Comparison of ENCODE assay signal across 24 mouse cellular contexts in the genomic region with DNA sequence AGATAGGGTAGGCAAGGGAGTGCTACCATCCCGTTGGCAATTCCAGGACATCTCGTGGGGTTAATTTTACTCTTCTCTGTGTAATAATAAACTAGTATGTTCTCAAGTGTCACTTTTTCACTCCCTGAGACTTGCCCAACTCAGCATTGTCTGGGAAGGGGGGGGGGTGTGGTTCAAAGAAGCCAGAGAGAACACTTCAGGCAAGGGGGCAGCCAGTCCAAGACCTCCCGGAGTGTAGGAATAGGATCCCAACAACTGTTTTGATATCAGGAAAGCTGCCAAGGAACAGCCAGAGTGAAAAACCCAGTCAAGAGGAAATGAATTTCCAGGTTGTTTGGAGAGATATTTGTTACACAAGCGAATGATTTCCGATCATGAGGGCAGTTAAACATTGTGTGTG. TPM values are rescaled to one million over a fixed set of nuclear protein-coding genes. Genes with fewer than 3 reads are reported as not detected.
A peak's percentile ranks its signal among the peaks of the same experiment; 100 is the strongest.
DNase-seq lines count a peak whose midpoint lies in the region; ATAC-seq and TF ChIP-seq lines count a peak whose summit lies in the region.
"Had no signal": no experiment of that assay in that cellular context is flagged by ENCODE, and none has a peak within 500 bp of the region (broad histone marks: within the 10 kb centered on the region; RNA-seq: fewer than 3 reads in every experiment).

No protein-coding gene starts in this region.

- POLR2A ChIA-PET in Patski (lab: Charles Lee) = interaction anchor here (0.6 kb wide), 1 partner anchor 8 kb away, joined by 3 read pairs; no protein-coding TSS in a partner anchor

- no peaks in the 10 kb centered on the region; the same call in 1 of the 2 replicates for H3K4me1 ChIP-seq in kidney, adult 2 months (ENCODE audit: control insufficient read depth, insufficient read depth, low read length)
- H3K4me1 ChIP-seq in kidney, embryonic 16.5 days (ENCODE audit: insufficient read depth, low read length) = no peaks in the 10 kb centered on the region
- H3K4me1 ChIP-seq: embryonic facial prominence, embryonic 10.5 days; forebrain, embryonic 13.5 days; heart, embryonic 15.5 days had no signal

- intact Hi-C loops in left cerebral cortex, adult 2 months (cut with DNase I) = loop anchor here (5.0 kb wide), 1 partner anchor 33 kb away; the partner anchor contains the start of gene Ripply1
- intact Hi-C loops in heart, postnatal 14 days (cut with DNase I) = no loop called here

- TF ChIP-seq CTCF in Patski (IDR thresholded peaks at IDR 0.05) = no peak
- TF ChIP-seq CTCF in kidney, adult 2 months (conservative IDR thresholded peaks at IDR 0.05; ENCODE audit: insufficient read depth, insufficient read length, low read depth, low read length) = no peak
- no peak for TF ChIP-seq CTCF in left cerebral cortex, adult 2 months (IDR thresholded peaks at IDR 0.05)

- ATAC-seq in Patski = peak; percentile 62
- ATAC-seq in kidney, embryonic 16.5 days (ENCODE audit: low FRiP score, low TSS enrichment) = peak; percentile 61; the same call in 1 of the 2 replicates
- ATAC-seq: forebrain, embryonic 13.5 days; forebrain, postnatal 0 days had no signal

- 20% methylated on average over 5 of the region's 5 CpGs for WGBS in kidney, adult 2 months
- WGBS in kidney, embryonic 16.5 days = 45% methylated on average over 5 of the region's 5 CpGs

- no peaks in the 10 kb centered on the region for H3K27me3 ChIP-seq in Patski
- H3K27me3 ChIP-seq in kidney, adult 2 months (replicated peaks; ENCODE audit: control insufficient read depth, insufficient read depth, low read length) = no peaks in the 10 kb centered on the region
- H3K27me3 ChIP-seq in kidney, embryonic 16.5 days (ENCODE audit: insufficient read depth, low read length) = peaks cover 12% of the 10 kb centered on the region; the same call in 1 of the 2 replicates
- H3K27me3 ChIP-seq: forebrain, embryonic 13.5 days; heart, embryonic 15.5 days had no signal

- H3K27ac ChIP-seq in kidney, adult 2 months (ENCODE audit: insufficient read depth, low read depth, low read length) = peak overlapping the region; percentile 69; the same call in 1 of the 2 replicates
- H3K27ac ChIP-seq in kidney, embryonic 16.5 days (ENCODE audit: low read length) = no peak overlapping the region
- H3K27ac ChIP-seq in left cerebral cortex, adult 2 months = no peak overlapping the region
- H3K27ac ChIP-seq: embryonic facial prominence, embryonic 10.5 days; forebrain, embryonic 13.5 days; heart, adult 2 months; heart, embryonic 15.5 days; hindbrain, embryonic 10.5 days; hindbrain, embryonic 14.5 days had no signal

- TF ChIP-seq POLR2A in kidney, adult 2 months (IDR thresholded peaks at IDR 0.05; ENCODE audit: low read depth, low read length) = no peak

- DNase-seq in Patski (ENCODE audit: low read depth, low spot score) = no peak
- DNase-seq in kidney, adult 2 months = peak; percentile 85
- peak; percentile 63 to 79 for DNase-seq in kidney, postnatal 25 days
- no peak for DNase-seq in MN1 (ENCODE audit: low spot score)
- no peak for DNase-seq in left cerebral cortex, adult 2 months (ENCODE audit: extremely low spot score in 1 of 2, low spot score in 2 of 2)
- no peak for DNase-seq in heart, postnatal 14 days
- DNase-seq: adrenal gland, postnatal 14 days; cerebellum, adult 11-12 months; cerebellum, adult 9-10 months; cerebellum, postnatal 25 days; forebrain, postnatal 0 days; gastrocnemius, postnatal 14 days; heart, adult 2 months had no signal

- no peaks in the 10 kb centered on the region for H3K9me3 ChIP-seq in kidney, embryonic 16.5 days (ENCODE audit: low read length)
- H3K9me3 ChIP-seq: embryonic facial prominence, embryonic 10.5 days; forebrain, embryonic 13.5 days; heart, embryonic 15.5 days; hindbrain, embryonic 10.5 days had no signal

- in situ Hi-C loops in Patski (cut with MboI; ENCODE audit: low pct_unique_long_range_greater_than_20kb) = no loop called here

- H3K9ac ChIP-seq in kidney, embryonic 16.5 days (replicated peaks; ENCODE audit: low read length) = no peak overlapping the region
- H3K9ac ChIP-seq: forebrain, embryonic 13.5 days; forebrain, postnatal 0 days; heart, embryonic 15.5 days; hindbrain, embryonic 14.5 days had no signal

- H3K4me2 ChIP-seq in kidney, embryonic 16.5 days (replicated peaks; ENCODE audit: low read depth, low read length) = no peak overlapping the region
- H3K4me2 ChIP-seq: forebrain, embryonic 13.5 days; heart, embryonic 11.5 days; heart, embryonic 15.5 days; hindbrain, embryonic 14.5 days had no signal

- H3K36me3 ChIP-seq in kidney, adult 2 months (ENCODE audit: control insufficient read depth, insufficient read depth, low read length) = no peaks in the 10 kb centered on the region
- H3K36me3 ChIP-seq in kidney, embryonic 16.5 days (ENCODE audit: insufficient read depth, low read length) = no peaks in the 10 kb centered on the region
- H3K36me3 ChIP-seq: embryonic facial prominence, embryonic 10.5 days; heart, embryonic 15.5 days; hindbrain, embryonic 10.5 days had no signal

- CTCF ChIA-PET in Patski (lab: Charles Lee) = interaction anchor here (2.1 kb wide), 1 partner anchor 13 kb away, joined by 7 read pairs; no protein-coding TSS in a partner anchor

- H3K4me3 ChIP-seq in kidney, adult 2 months (ENCODE audit: insufficient read depth, low read depth, low read length) = no peak overlapping the region
- no peak overlapping the region for H3K4me3 ChIP-seq in kidney, embryonic 16.5 days (ENCODE audit: low read length)
- no peak overlapping the region for H3K4me3 ChIP-seq in left cerebral cortex, adult 2 months
- H3K4me3 ChIP-seq: embryonic facial prominence, embryonic 10.5 days; forebrain, embryonic 13.5 days; heart, adult 2 months; heart, embryonic 15.5 days; hindbrain, embryonic 10.5 days had no signal

RNA-seq across cellular contexts. Expression of gene Cldn2, which starts 14.6 kb away (rescaled TPM):
- 119 TPM for polyA plus RNA-seq in Patski (2021)
- polyA plus RNA-seq in kidney, adult 2 months (2012; rRNA removed) = 203 and 226 TPM in 2 replicates
- 54.9 and 64.7 TPM in 2 replicates for polyA plus RNA-seq in kidney, embryonic 16.5 days (2015; fragmentation: Nextera tagmentation; extraction: Ambion mirVana)
- total RNA-seq in left cerebral cortex, adult 2 months (2021) = under 1 TPM; 0.44 to 0.57 TPM
- total RNA-seq in heart, postnatal 14 days (2021) = not detected
- total RNA-seq: heart, adult 2 months; heart, postnatal 25 days had no signal
- polyA plus RNA-seq: activated CD4-positive, CD25-positive, alpha-beta regulatory T cell, adult 4 months; heart, embryonic 11.5 days had no signal

RNA-seq across cellular contexts. Expression of gene Ripply1, which starts 33.0 kb away (rescaled TPM):
- 13.6 TPM for polyA plus RNA-seq in Patski (2021)
- 0.09 and 0.12 TPM in 2 replicates for polyA plus RNA-seq in kidney, adult 2 months (2012; rRNA removed)
- not detected in 2 replicates for polyA plus RNA-seq in kidney, embryonic 16.5 days (2015; fragmentation: Nextera tagmentation; extraction: Ambion mirVana)
- total RNA-seq in left cerebral cortex, adult 2 months (2021) = not detected
- not detected for total RNA-seq in heart, postnatal 14 days (2021)
- total RNA-seq: adrenal gland, adult 18-20 months; adrenal gland, postnatal 14 days; forebrain, postnatal 0 days; gastrocnemius, adult 18-20 months; heart, adult 2 months; heart, postnatal 25 days had no signal
- polyA plus RNA-seq: activated CD4-positive, CD25-positive, alpha-beta regulatory T cell, adult 4 months; forebrain, embryonic 13.5 days; forebrain, postnatal 0 days; heart, adult 2 months; heart, embryonic 11.5 days; heart, embryonic 15.5 days; hindbrain, embryonic 14.5 days had no signal

RNA-seq across cellular contexts. Expression of gene Morc4, which starts 56.3 kb away (rescaled TPM):
- polyA plus RNA-seq in Patski (2021) = 18.6 TPM
- 3.8 and 6.1 TPM in 2 replicates for polyA plus RNA-seq in kidney, adult 2 months (2012; rRNA removed)
- 11.1 and 15.0 TPM in 2 replicates for polyA plus RNA-seq in kidney, embryonic 16.5 days (2015; fragmentation: Nextera tagmentation; extraction: Ambion mirVana)
- 1 to 10 TPM; 3.2 to 4.8 TPM for total RNA-seq in left cerebral cortex, adult 2 months (2021)
- total RNA-seq in heart, postnatal 14 days (2021) = 1 to 10 TPM; 4.9 to 6.1 TPM

Comparison
In these comparisons a context has a peak if more than half of its experiments do, and no peak if none do; other contexts are left out.
1. DNase-seq: peak in kidney, adult 2 months (single experiment) and kidney, postnatal 25 days (2 of 2); none in Patski (single experiment), MN1 (single experiment), left cerebral cortex, adult 2 months (0 of 2) and heart, postnatal 14 days (0 of 2).
2. RNA of gene Ripply1, which starts 33.0 kb away (polyA plus RNA-seq): 13.6 TPM in Patski (single experiment); 0.09 to 0.12 TPM in kidney, adult 2 months and not detected in kidney, embryonic 16.5 days; every median in the first group is over 10 times any median in the second.